Mouse (Mus musculus): ENCODE data around the gene Ippk.

Gene Ippk

GRCm38 (mm10) chr13:49480551-49480950 is 59.5 kb downstream of the Ippk start:
- DNase-seq (ENCODE audit: inconsistent ontology term): peak; percentile 44

GRCm38 (mm10) chr13:49485388-49485787 is 64.3 kb downstream of the Ippk start:
- no peak for DNase-seq (ENCODE audit: inconsistent ontology term)

GRCm38 (mm10) chr13:49492376-49493368 is 71.6 kb downstream of the Ippk start, which contains the start of gene Tes3-ps:
Gene Tes3-ps, plus strand, starts transcription at chr13:49493318.
- peak; percentile 6 for DNase-seq (ENCODE audit: inconsistent ontology term)

- no peak for DNase-seq (ENCODE audit: inconsistent ontology term)
Observed at GRCm38 (mm10) chr13:49504510-49504909, 83.5 kb downstream of the Ippk start, which contains the start of gene Ecm2. Gene Ecm2, plus strand, starts transcription at chr13:49504810.

- DNase-seq (ENCODE audit: inconsistent ontology term): no peak
Observed at GRCm38 (mm10) chr13:49505776-49506175, 84.7 kb downstream of the Ippk start.

GRCm38 (mm10) chr13:49507176-49507575 is 86.1 kb downstream of the Ippk start:
- DNase-seq (ENCODE audit: inconsistent ontology term): no peak
